Mouse (Mus musculus) cerebral cortex, adult 2 months (tissue): ENCODE measurements around the gene Topbp1.

Experiments
- WGBS: fragments of 180-500 bp; shearing (Covaris S2); methylation state at CpG from one replicate; pipeline ENCODE4 v1.1.7; 2018; 5-methylcytosine and 5-hydroxymethylcytosine counted together

The Topbp1 gene

DNA sequence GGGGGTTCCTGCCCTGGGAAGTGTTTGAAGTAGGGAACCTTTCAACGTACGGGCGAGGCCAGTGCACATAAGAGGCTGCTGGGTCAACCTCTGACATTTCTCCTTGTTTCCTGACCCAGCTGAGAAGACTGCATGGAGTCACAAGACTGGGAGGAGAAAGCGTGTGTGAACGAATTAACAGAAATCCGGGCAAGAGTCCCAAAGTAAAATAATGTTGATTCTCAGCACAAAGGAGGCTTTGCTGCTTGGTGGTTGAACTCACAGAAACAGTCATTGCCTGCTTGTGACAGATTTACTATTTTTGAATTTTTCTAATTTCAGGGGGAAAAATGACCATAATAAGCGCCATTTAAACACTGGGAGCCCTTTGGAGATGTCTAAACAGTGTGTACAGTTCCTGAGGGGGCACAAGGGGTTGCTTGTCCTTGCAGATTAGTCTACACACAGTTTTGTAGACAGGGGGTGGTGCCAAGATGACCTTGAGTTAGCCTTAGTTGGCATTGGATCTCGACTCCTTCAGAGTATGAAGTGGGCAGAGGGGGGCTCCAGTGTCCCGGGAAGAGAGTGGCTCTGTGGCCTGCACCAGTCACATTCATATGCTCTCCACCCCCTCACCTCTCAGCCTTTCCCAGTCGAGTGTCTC, 82.1 kb downstream of the Topbp1 start:
- WGBS: 53% methylated on average over 10 of the region's 10 CpGs

- WGBS: 98% methylated on average over 6 of the region's 6 CpGs
Measured at GRCm38 (mm10) chr9:103389261-103389660, 84.2 kb downstream of the Topbp1 start.

DNA sequence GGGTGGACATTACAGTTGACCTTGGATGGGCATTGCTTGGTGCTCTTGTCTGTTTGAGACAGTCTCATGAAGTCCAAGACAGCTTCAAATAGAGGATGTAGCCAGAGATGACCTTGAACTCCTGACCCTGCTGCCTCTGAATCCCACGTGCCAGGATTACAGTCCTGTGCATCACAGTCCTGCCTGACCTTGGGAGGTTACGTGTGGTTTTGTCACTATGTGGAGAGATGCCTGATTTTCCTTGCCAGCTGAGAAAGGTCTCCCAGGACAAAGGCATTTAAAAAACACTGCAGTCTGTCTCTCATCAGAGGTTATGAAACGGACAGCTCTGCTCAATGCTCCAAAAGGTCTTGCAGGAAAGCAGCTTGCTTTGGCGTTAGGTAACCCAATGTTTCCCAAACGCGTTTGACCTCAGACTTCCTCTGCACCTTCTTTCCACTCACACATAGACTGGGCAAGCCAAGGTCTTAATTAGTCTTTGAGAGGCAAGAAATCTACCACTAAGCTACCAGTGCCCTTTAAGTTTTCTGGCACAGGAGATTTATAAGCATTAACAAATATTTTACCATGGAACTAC, 86.9 kb downstream of the Topbp1 start:
- WGBS: 81% methylated on average over 6 of the region's 6 CpGs

DNA sequence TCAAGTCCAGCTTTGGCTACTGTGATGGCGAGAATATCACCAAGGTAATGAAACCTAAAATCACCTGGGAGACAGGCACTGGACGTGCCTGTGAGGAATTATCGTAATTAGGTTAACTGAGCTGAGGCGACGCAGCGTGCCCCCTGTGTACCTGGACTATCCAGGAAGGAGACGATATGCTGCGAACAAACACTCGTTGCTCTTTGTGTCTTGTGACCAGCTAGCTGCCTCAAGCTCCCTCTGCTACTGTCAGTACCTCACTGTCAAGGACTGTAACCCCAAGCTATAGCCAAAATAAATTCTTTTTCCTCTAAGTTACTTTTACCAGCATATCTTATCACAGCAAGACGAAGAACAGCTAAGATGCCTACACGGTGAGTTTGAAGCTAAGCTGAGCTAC, 88.2 kb downstream of the Topbp1 start:
- 93% methylated on average over 11 of the region's 11 CpGs for WGBS

DNA sequence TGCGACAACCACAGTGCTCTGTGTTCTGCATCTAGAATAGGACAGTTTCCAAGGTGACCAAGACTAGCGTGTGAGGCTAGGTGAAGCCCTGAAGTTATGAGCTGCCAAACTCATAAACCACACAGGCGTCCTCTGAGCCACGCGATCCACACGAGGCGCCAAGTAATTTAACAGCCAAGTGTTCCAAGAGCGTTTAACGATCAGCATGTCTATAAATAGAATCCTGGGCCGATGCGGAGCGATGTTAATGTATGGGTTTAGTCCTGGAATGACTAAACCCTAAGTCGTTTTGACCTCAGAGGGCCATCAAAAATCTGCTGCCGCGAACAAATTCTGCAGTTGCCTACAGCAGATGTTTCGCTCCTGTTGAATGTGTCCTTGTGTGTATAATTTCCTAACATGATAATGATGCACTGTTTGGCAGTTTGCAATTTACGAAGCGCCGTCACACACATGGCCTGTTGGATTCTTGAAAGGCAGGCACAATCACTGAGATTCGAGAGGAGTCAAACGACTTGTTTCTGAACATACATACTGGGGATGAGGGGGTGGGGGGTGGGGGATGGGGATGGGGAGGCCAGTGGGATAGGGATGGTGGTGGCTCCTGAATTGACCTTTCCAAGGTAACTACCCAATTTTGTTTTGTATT, 93.6 kb downstream of the Topbp1 start:
- 33% methylated on average over 21 of the region's 21 CpGs for WGBS
